22 mouse cellular contexts compared by ENCODE assay signal in genomic region chr2:114835694-114836093, GRCm38 (mm10).
DNase-seq lines count a peak whose midpoint lies in the region; ATAC-seq and TF ChIP-seq lines count a peak whose summit lies in the region.
"Had no signal": no experiment of that assay in that cellular context is flagged by ENCODE, and none has a peak within 500 bp of the region (broad histone marks: within the 10 kb centered on the region; RNA-seq: fewer than 3 reads in every experiment).

No protein-coding gene starts in this region.

- no peak for ATAC-seq in hindbrain, embryonic 13.5 days (ENCODE audit: low FRiP score)
- no peak for ATAC-seq in hindbrain, embryonic 12.5 days (ENCODE audit: low FRiP score)
- ATAC-seq in lung, embryonic 14.5 days (ENCODE audit: insufficient read depth), result peak; percentile 74; the same call in 1 of the 2 replicates
- 0 out of 2 replicates have a peak, but pooled peaks have one; percentile 34 for ATAC-seq in embryonic facial prominence, embryonic 11.5 days (replicated peaks; ENCODE audit: insufficient number of reproducible peaks, low FRiP score, low TSS enrichment, low read depth)
- peak; percentile 24; the same call in 1 of the 2 replicates for ATAC-seq in hindbrain, embryonic 16.5 days
- ATAC-seq: forebrain, embryonic 14.5 days; intestine, embryonic 15.5 days had no signal

- DNase-seq in lung, embryonic 14.5 days, result peak; percentile 48
- no peak for DNase-seq in lung, postnatal 14 days
- peak; percentile 56 for DNase-seq in embryonic facial prominence, embryonic 11.5 days (ENCODE audit: low spot score)
- no peak for DNase-seq in cerebellum, postnatal 14 days
- DNase-seq: adrenal gland, postnatal 25 days; cerebellum, adult 8-10 months; gastrocnemius, adult 2 months; heart, postnatal 36 days; kidney, postnatal 14 days; lung, postnatal 10 days; thymus, adult 2 months had no signal

- no peak overlapping the region for H3K9ac ChIP-seq in hindbrain, embryonic 13.5 days
- H3K9ac ChIP-seq in hindbrain, embryonic 12.5 days, result no peak overlapping the region
- H3K9ac ChIP-seq in lung, embryonic 14.5 days, result no peak overlapping the region
- no peak overlapping the region for H3K9ac ChIP-seq in embryonic facial prominence, embryonic 11.5 days (replicated peaks; ENCODE audit: low read length)
- H3K9ac ChIP-seq in hindbrain, embryonic 16.5 days (ENCODE audit: low read depth, low read length), result no peak overlapping the region
- H3K9ac ChIP-seq: embryonic facial prominence, embryonic 15.5 days; heart, embryonic 15.5 days; intestine, embryonic 15.5 days; midbrain, embryonic 12.5 days; neural tube, embryonic 15.5 days had no signal

- no peak overlapping the region for H3K4me3 ChIP-seq in hindbrain, embryonic 13.5 days
- no peak overlapping the region for H3K4me3 ChIP-seq in hindbrain, embryonic 12.5 days
- H3K4me3 ChIP-seq in lung, embryonic 14.5 days (ENCODE audit: low read depth, low read length), result no peak overlapping the region
- H3K4me3 ChIP-seq in embryonic facial prominence, embryonic 11.5 days (ENCODE audit: low read depth, low read length), result no peak overlapping the region
- no peak overlapping the region for H3K4me3 ChIP-seq in hindbrain, embryonic 16.5 days (ENCODE audit: low read length)
- H3K4me3 ChIP-seq: embryonic facial prominence, embryonic 15.5 days; gastrocnemius, adult 2 months; heart, embryonic 15.5 days; intestine, embryonic 15.5 days; layer of hippocampus, adult 2 months; midbrain, embryonic 12.5 days; neural tube, embryonic 15.5 days had no signal

- 58% methylated on average over 2 of the region's 2 CpGs for WGBS in hindbrain, embryonic 13.5 days
- 37% methylated on average over 2 of the region's 2 CpGs for WGBS in hindbrain, embryonic 12.5 days
- 7% methylated on average over 2 of the region's 2 CpGs for WGBS in lung, embryonic 14.5 days
- WGBS in embryonic facial prominence, embryonic 11.5 days, result 32% methylated on average over 2 of the region's 2 CpGs
- 47% methylated on average over 2 of the region's 2 CpGs for WGBS in hindbrain, embryonic 16.5 days

- no peaks in the 10 kb centered on the region for H3K27me3 ChIP-seq in hindbrain, embryonic 13.5 days
- no peaks in the 10 kb centered on the region for H3K27me3 ChIP-seq in hindbrain, embryonic 12.5 days
- no peaks in the 10 kb centered on the region for H3K27me3 ChIP-seq in lung, embryonic 14.5 days (ENCODE audit: insufficient read depth, low read length)
- no peaks in the 10 kb centered on the region for H3K27me3 ChIP-seq in embryonic facial prominence, embryonic 11.5 days (ENCODE audit: control insufficient read depth, insufficient read depth, low read length)
- H3K27me3 ChIP-seq in hindbrain, embryonic 16.5 days (replicated peaks; ENCODE audit: control insufficient read depth, insufficient read depth, low read length), result no peaks in the 10 kb centered on the region
- H3K27me3 ChIP-seq: embryonic facial prominence, embryonic 15.5 days; heart, embryonic 15.5 days; intestine, embryonic 15.5 days; midbrain, embryonic 12.5 days; neural tube, embryonic 15.5 days had no signal

- TF ChIP-seq CTCF in lung, embryonic 14.5 days (IDR thresholded peaks at IDR 0.05; ENCODE audit: low read depth), result no peak

- no peaks in the 10 kb centered on the region for H3K36me3 ChIP-seq in hindbrain, embryonic 13.5 days
- no peaks in the 10 kb centered on the region for H3K36me3 ChIP-seq in hindbrain, embryonic 12.5 days
- no peaks in the 10 kb centered on the region for H3K36me3 ChIP-seq in lung, embryonic 14.5 days (ENCODE audit: insufficient read depth)
- H3K36me3 ChIP-seq in embryonic facial prominence, embryonic 11.5 days (replicated peaks; ENCODE audit: control insufficient read depth, insufficient read depth, low read depth, low read length), result no peaks in the 10 kb centered on the region
- no peaks in the 10 kb centered on the region for H3K36me3 ChIP-seq in hindbrain, embryonic 16.5 days (ENCODE audit: control insufficient read depth, insufficient read depth, low read length)
- H3K36me3 ChIP-seq: embryonic facial prominence, embryonic 15.5 days; heart, embryonic 15.5 days; intestine, embryonic 15.5 days; midbrain, embryonic 12.5 days; neural tube, embryonic 15.5 days had no signal

- peaks cover 9% of the 10 kb centered on the region for H3K4me1 ChIP-seq in hindbrain, embryonic 13.5 days (replicated peaks)
- H3K4me1 ChIP-seq in hindbrain, embryonic 12.5 days, result peaks cover 5% of the 10 kb centered on the region; the same call in 1 of the 2 replicates
- H3K4me1 ChIP-seq in lung, embryonic 14.5 days (ENCODE audit: insufficient read depth), result 0 out of 2 replicates have a peak, but pooled peaks cover 7% of the 10 kb centered on the region
- H3K4me1 ChIP-seq in embryonic facial prominence, embryonic 11.5 days (ENCODE audit: control insufficient read depth, insufficient read depth, low read length), result no peaks in the 10 kb centered on the region
- peaks cover 3% of the 10 kb centered on the region; the same call in 1 of the 2 replicates for H3K4me1 ChIP-seq in hindbrain, embryonic 16.5 days (ENCODE audit: control insufficient read depth, insufficient read depth, low read depth, low read length)
- H3K4me1 ChIP-seq: embryonic facial prominence, embryonic 15.5 days; midbrain, embryonic 12.5 days; neural tube, embryonic 15.5 days had no signal

- no peak overlapping the region for H3K4me2 ChIP-seq in hindbrain, embryonic 13.5 days
- H3K4me2 ChIP-seq in hindbrain, embryonic 12.5 days (replicated peaks), result no peak overlapping the region
- no peak overlapping the region for H3K4me2 ChIP-seq in lung, embryonic 14.5 days
- H3K4me2 ChIP-seq in embryonic facial prominence, embryonic 11.5 days (ENCODE audit: low read depth, low read length), result no peak overlapping the region
- no peak overlapping the region for H3K4me2 ChIP-seq in hindbrain, embryonic 16.5 days (ENCODE audit: low read length)
- H3K4me2 ChIP-seq: embryonic facial prominence, embryonic 15.5 days; heart, embryonic 15.5 days; intestine, embryonic 15.5 days; midbrain, embryonic 12.5 days; neural tube, embryonic 15.5 days had no signal

- no peaks in the 10 kb centered on the region for H3K9me3 ChIP-seq in hindbrain, embryonic 13.5 days
- H3K9me3 ChIP-seq in hindbrain, embryonic 12.5 days (replicated peaks), result no peaks in the 10 kb centered on the region
- H3K9me3 ChIP-seq in lung, embryonic 14.5 days (ENCODE audit: low read depth, low read length), result no peaks in the 10 kb centered on the region
- H3K9me3 ChIP-seq in embryonic facial prominence, embryonic 11.5 days (replicated peaks; ENCODE audit: control insufficient read depth, low read length), result no peaks in the 10 kb centered on the region
- H3K9me3 ChIP-seq in hindbrain, embryonic 16.5 days (ENCODE audit: control insufficient read depth, low read length), result no peaks in the 10 kb centered on the region
- H3K9me3 ChIP-seq: embryonic facial prominence, embryonic 15.5 days; heart, embryonic 15.5 days; intestine, embryonic 15.5 days; midbrain, embryonic 12.5 days; neural tube, embryonic 15.5 days had no signal

- peak overlapping the region; percentile 8; the same call in 1 of the 2 replicates for H3K27ac ChIP-seq in hindbrain, embryonic 13.5 days
- H3K27ac ChIP-seq in hindbrain, embryonic 12.5 days, result no peak overlapping the region
- H3K27ac ChIP-seq in lung, embryonic 14.5 days (ENCODE audit: low read depth), result no peak overlapping the region
- H3K27ac ChIP-seq in embryonic facial prominence, embryonic 11.5 days (replicated peaks; ENCODE audit: low read depth, low read length), result no peak overlapping the region
- H3K27ac ChIP-seq in hindbrain, embryonic 16.5 days (ENCODE audit: low read depth, low read length), result no peak overlapping the region
- H3K27ac ChIP-seq: embryonic facial prominence, embryonic 15.5 days; gastrocnemius, adult 2 months; heart, embryonic 15.5 days; intestine, embryonic 15.5 days; layer of hippocampus, adult 2 months; midbrain, embryonic 12.5 days; neural tube, embryonic 15.5 days; stomach, postnatal 0 days had no signal

Comparison
In these comparisons a context has a peak if more than half of its experiments do, and no peak if none do; other contexts are left out.
1. ATAC-seq: peak in lung, embryonic 14.5 days (single experiment), embryonic facial prominence, embryonic 11.5 days (single experiment) and hindbrain, embryonic 16.5 days (single experiment); none in hindbrain, embryonic 13.5 days (single experiment) and hindbrain, embryonic 12.5 days (single experiment).
2. DNase-seq: peak in lung, embryonic 14.5 days (single experiment) and embryonic facial prominence, embryonic 11.5 days (single experiment); none in lung, postnatal 14 days (single experiment) and cerebellum, postnatal 14 days (0 of 2).